Mouse (Mus musculus) gastrocnemius, adult 18-20 months (tissue): Measurements from ENCODE around the gene Ube2l6. TPM values are rescaled to one million over a fixed set of nuclear protein-coding genes. Genes with fewer than 3 reads are reported as not detected.

ENCODE experiments used
- DNase-seq: peaks from one replicate; pipeline ENCODE4 v3.0.0; 2021; ENCODE audit warnings: low spot score
- long read RNA-seq, 2 experiments: library from polyadenylated mRNA; stranded (forward); transcript quantifications; one replicate each; pipeline ENCODE4 v2.0.0; 2021
- total RNA-seq, 2 experiments: library from RNA; stranded (reverse); gene quantifications; 2 replicates each; pipeline ENCODE4 v1.2.3; 2021

The Ube2l6 gene
- total RNA-seq = 1 to 10 TPM; 2.9 to 3.7 TPM
- long read RNA-seq, experiment 1, transcript Ube2l6-201 (4 exons, 1,560 nt) = major isoform, 5 of 5 reads
- long read RNA-seq, experiment 1, partial matches to known transcripts = 0 of 5 reads
- long read RNA-seq, experiment 1, other reads (novel, unspliced or antisense) = 0 of 5 reads
- long read RNA-seq, experiment 2, partial matches to known transcripts = 0 of 4 reads
- long read RNA-seq, experiment 2, other reads (novel, unspliced or antisense) = 0 of 4 reads

DNA sequence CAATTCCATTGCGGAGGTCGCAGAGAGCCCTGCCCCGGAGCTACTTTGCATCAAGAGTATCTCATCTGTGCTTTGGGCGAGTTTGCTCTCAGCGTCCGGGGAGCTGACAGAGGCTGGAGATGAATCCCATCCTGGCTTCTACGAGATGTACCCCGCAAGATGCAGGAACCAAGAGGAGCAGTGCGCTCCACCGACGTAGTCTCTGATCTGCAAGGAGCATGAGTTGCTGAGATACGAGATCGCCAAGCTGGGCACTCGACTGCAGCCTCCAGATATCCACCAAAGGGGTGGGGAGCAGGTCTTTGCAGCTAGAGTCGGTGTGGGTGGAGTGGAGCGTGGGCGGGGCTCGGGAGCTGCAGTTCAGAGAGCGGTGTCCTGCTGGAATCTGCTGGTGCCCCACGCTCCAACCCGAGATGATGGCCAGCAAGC is at the start of gene Ube2l6:
TSS of gene Ube2l6 (plus strand) at position 336 of the 429 bp plus-strand sequence.
- DNase-seq = peak; percentile 46

DNA sequence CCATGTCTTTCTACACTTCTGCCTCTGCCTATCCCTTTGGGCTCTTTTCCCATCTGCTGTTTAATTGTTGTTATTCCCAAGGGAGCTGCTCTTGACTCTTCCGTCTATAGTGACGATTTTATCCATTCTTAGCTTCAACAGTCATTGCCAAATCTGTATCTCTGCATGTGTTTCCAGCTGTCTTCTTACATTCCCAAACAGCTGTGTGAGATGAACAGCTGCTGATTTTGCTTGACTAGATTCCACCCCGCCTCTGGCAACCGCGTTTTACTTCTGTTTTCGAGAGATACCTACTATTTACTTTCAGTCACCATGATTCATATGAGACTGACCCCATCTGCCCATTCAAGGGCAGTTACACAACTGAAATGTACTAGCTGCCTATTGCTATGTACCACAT is 48.5 kb upstream of the Ube2l6 start:
- no peak for DNase-seq

DNA sequence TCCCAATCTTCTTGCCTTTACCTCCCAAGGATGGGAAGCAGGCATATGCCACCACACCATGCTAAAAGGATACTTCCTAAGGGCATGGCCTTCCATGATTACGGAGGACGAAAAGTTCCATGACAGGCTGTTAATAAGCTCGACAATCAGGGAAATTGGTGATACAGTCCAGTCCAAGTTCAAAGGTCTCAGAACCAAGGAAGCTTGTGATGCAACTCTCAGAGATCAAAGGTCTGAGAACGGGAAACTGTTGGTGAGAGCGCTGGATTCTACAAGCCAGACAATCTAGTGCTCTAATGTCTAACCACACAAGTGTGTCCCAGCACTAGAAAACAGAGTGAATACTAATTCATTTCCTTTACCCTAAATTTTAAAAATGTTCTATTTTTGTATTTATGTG is 42.4 kb upstream of the Ube2l6 start:
- no peak for DNase-seq

DNA sequence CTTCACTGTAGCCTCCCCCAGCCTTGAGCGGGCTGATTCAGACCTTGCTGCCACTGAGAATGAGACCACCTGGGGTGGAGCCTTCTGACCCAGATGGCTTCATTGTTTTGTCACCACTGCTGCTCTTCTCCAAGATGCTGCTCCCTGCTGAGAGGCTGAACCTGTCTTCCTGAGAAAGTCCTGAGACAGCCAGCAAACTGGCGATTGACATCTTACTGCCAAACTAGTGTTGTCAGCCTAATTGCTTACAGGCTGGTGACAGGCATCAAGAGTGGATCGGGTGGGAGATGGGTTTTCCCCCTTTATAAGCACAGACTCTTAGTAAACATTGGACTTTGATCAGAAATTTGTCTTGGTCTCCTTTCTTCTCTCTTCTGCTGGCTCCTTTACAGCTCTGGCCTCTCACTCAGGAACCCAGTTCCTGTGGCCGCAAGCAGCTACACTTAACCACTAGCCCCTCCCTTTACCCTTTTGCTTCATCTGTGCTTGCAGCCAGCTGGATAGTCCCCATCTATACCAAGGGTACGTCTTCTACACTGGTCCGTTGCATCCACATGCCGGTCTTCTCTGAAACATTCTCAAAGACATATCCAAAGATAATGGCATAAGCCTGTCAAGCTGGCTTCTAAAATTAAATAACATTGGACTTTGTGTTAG is 41.5 kb upstream of the Ube2l6 start:
- no peak for DNase-seq

DNA sequence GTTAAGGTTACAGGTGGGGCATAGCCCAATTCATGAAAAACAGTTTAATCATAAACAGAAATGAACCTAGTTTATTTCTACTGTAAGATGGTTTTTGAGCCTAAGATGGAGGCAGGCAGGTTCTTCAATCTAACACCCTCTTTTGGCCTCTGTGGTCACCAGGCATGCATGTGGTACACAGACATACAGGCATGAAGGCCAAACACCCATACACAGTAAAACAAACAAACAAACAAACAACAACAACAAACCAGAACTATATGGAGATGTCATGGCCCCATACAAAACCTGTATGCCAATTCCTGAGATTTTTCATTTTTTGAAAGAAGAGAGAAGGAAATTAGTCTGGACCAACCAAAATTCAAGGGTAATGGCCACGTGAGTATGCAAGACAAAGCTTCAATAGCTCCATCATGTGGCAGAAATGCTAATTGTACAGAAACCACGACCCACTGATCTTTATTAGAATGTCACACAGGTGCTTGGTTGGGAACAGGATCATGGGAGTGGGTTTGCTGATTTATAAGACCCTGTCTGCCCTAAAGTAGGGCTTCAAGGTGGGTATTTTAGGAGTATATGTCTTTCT is 40.0 kb upstream of the Ube2l6 start:
- peak; percentile 55 for DNase-seq

DNA sequence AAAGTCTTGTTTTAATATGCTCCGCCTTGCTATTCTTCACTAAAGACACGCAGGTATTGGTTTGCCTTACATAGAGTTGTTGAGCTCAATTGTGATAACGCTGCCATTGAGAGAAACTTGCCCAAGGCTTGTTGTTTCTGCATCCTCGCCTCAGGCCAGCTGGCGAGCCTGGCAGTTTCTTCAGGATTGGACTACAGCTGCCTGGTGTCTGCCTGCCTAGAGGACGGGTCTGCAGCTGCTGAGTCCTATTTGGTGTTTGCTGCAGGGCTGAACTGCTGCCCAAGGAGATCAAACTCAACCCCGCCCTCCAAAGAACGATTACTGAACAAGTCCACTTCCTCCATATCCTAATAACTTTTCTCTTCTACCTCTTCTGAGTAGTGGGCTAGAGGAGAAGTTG is 37.9 kb upstream of the Ube2l6 start:
- DNase-seq = no peak

DNA sequence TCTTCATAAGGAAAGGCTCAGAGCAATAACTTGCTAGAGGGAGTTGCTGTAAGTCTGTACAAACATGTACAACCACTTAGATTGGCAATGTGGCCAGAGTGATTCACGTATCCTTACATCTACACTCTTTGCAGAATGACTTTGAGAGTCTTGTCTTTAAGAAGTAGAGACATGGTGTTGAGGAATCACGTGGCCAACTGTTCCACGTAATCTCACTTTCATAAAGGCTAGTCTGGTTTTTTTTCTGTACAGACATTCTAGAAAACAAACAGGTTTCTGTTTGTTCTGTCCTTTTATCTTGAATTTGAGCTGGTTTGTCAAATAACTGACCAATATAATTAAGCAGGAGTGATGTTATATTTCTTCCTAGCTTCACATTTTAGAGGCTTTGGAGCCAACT is 37.3 kb upstream of the Ube2l6 start:
- DNase-seq = no peak

DNA sequence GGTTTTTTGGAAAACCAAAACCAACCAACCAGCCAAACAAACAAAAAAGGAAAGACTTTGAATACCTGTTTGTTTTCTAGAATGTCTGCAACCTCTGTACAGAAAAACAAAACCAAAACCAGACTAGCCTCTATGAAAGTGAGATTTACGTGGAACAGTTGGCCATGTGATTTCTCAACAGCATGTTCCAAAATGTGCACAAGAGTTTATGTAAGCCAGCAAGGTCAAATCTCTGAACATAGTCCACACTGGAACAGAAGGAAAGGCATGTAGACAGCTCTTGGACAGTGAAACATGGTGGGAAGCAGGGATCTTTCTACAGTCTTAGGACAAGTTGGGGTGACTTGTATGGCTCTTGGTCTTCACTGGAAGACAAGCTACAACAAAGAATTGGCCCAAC is 36.8 kb upstream of the Ube2l6 start:
- no peak for DNase-seq

DNA sequence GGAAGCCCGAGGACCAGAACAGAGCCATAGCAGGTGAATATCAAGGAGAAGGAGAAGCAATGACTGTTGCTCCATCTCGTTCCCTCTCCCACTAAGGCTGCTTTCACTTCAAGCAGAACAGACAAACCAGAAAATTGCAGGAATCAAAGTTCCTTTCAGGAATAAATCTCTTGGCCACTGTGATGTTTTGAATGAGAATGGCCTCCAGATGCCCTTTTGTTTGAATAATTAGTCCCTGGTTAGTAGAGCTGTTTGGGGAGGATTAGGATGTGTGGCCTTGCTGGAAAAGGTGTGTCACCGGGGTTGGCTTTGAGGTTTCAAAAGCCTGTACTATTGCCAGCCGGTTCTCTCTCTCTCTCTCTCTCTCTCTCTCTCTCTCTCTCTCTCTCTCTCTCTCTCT is 36.3 kb upstream of the Ube2l6 start:
- DNase-seq = no peak

DNA sequence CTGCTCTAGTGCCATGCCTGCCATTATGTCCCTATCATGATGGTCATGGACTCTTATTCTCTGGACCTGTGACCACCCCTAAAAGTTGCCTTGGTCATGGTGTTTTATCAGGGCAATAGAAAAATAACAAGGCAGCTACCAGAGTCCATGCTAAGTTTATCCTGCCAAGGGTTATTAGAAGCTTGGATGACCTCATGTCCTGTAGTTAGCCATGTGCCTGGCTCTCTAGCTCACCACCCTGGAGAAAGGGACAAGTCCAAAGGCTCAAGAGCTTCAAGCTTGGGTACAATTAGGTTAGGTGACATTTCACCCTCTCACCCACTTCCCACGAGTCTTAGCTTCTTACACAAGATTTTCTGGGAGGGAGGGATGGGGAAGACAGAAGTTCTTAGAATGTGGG is 35.8 kb upstream of the Ube2l6 start:
- no peak for DNase-seq

DNA sequence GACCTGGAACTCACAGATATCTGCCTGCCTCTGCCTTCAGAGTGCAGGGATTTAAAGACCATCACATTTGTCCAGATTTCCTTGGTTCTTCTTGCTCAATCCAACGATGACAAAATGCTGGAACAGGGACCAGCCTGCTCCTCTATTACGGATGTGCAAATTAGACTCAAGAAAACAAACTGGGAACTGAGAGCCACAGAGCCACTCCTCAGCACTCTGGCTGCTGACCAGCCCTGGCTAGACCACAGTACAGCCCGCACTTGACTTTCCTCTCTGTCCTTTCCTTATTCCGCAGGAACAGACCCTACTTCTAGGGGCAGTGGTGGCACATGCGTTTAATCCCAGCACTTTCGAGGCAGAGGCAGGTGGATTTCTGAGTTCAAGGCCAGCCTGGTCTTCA is 28.1 kb upstream of the Ube2l6 start:
- DNase-seq = peak; percentile 67

DNA sequence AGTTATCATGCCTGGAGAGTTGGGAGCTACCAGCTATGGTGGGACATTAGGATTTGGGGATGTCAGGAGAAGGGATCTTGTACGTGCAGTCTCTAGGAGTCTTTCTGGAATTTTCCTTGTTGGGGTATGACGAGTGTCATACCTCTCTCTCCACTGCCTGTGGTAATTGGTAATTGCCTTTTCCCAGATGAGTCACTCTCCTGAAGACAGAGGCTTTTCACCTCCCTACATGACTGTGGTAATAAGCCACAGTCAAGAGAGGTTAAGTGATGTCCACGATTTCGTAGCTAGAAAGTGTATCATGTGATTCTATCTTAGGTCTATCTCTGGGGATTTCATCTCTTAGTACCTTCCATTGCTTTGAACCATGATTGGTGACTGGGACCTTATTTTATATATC is 26.2 kb upstream of the Ube2l6 start:
- no peak for DNase-seq

DNA sequence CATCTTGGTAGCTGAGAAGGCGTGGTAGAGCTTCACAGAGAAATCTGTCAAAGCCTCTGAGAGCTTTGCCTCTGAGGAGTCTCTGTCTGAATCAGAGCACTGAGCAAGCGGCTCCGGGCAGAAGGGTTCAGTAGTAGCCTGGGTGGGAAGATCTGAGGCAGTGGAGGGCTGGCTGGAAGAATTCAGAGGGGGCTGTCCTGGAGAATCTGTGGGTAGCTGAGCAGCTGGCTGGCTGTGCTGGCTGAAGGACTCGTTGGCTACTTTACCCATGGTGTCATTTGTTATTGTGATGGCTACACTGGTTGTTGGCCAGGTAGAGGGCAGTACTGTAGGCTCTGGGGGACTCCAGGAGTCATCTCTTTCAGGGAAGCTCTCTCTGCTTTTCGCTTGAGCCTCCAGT is 25.4 kb upstream of the Ube2l6 start:
- no peak for DNase-seq

DNA sequence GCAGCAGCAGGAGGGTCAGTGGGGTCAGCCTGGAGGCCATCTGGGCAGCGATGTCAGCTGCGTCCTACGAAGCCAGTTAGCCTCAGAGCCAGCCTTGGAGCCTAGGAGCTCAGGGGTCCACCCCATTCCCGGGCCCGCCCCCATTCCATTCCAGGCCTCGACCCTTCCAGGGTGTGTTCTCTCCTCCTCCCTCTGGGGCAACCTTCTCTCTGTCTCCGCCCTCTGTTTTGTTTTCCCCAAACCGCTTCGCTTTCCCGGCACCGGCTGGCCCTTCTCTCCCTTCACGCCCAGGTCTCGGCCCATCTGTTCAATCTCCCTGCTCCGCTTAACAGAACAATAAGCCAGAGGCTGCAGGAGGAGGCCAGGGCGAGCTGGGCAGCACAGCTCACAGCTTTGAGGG is 23.9 kb upstream of the Ube2l6 start:
- peak; percentile 87 for DNase-seq

DNA sequence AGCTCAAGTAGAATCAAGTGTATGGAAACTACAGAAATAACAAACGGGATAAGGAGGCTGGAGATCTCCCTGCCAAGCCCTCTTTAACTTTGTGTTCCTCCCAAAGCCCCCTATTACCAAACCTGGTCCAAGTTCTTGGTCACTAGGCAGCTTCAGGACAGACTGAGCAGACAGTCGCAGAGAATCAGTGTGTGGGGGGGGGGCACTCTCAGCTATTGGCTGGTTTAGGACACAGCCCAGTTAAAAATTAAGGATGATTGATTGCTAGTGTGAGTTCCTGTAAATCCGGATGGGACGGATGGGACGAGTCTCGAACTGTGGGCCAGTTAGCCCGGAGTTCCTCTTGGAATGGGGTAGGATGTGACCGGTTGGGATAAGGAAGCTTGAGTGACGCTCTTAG is 23.4 kb upstream of the Ube2l6 start, which contains the start of gene Serping1:
TSS of gene Serping1 (minus strand) at position 204 of the 400 bp plus-strand sequence.
- no peak for DNase-seq

DNA sequence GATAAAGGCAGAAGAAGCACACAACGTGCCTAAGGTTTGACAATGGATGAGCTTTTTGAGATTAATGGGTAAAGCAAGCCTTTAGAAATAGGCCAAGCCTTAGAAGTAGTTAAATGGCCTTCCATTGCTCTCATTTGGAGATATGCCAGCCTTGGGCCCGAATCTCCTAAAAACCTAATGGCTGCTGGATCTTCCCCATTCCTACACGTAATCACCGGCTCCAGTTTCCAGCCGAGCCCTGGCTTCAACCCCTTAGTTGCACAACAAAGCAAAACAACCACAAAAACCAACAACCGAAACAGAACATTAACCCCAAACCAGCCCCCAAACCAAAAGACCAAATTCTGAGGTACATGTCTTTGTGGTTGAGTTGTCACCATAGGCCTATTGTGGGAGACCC is 23.0 kb upstream of the Ube2l6 start:
- DNase-seq = peak; percentile 58

DNA sequence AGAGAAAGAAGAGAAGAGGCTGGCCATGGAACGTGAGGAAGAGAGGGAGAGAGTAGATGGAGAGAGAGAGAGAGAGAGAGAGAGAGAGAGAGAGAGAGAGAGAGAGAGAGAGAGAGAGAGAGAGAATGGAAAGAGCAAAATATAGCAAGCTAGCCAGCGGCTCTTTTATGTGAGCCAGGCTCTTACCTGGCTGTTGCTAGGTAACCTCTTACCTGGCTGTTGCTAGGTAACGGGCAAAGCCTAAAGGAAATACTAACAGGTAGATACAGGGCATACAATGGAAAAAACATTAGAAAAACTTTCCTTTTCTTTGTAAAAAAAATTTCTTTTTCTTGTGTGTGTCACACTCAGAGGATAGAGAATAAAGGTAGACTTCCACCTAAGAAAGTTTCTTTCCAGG is 20.9 kb upstream of the Ube2l6 start:
- no peak for DNase-seq

DNA sequence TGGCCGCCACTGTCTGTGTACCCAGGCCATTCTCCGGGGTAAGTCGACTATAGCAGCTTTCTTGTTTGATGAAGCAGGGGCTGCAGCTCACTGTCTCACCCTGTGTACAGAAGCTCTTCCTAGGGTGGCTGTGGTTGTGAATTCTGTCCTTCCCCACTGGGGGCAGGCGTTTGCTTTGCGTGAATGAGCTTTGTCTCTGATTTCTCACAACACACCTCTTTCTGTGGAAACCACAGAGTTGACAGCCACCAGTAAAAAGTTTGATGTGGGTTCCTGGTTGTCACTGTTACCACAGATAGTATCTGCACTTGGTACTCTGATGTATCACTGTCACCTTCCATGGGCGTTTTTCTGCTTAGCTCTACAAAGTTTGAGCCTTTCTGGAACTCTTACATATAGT is 19.4 kb upstream of the Ube2l6 start:
- no peak for DNase-seq

DNA sequence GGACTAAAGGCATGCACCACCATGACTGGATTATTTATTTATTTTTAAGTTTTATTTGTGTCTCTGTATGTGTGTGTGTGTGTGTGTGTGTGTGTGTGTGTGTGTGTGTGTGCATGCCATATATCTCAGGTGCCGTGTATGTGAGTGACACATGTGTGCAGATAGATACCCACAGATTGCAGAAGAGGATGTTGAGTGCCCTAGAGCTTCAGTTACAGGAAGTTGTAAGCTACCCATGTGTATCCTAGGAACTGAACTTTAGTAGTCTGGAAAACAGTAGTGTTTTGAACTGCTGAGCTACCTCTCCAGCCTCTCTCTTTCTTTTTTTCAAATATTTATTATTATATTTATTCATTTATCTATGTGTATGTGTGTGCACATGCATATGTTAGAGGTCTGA is 15.3 kb upstream of the Ube2l6 start:
- DNase-seq = no peak

DNA sequence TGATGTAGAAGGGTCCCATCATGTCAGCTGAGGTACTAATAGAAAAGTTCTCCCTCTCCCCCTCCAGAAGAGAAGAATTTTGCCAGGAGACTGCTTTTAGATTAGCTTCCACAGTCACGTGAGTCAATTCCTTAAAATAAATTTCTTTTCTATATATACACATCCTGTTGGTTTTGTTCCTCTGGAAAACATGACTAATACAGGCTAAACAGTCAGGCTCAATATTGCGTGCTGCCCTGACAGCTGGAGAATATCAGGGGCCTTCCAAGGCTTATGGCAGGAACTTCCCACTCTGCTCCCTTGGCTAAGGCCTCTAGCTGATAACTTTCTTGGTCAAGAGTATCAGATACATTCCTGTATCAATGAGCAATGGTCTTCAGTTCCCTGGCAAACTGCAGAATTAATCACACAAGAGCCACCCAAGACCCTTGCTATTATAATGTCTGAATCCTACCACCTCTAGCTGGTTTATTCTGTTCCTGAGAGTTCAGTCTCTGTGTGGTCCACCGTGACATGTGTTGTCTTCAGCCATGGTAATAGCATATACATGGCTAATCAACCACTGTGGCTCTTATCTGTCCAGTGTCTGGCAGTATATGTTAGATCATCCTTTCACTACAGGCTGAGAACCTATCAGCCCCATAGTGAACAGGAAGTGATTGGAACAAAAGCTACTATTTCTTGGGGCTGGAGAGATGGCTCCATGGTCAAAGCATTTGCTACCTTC is 14.6 kb upstream of the Ube2l6 start:
- no peak for DNase-seq

DNA sequence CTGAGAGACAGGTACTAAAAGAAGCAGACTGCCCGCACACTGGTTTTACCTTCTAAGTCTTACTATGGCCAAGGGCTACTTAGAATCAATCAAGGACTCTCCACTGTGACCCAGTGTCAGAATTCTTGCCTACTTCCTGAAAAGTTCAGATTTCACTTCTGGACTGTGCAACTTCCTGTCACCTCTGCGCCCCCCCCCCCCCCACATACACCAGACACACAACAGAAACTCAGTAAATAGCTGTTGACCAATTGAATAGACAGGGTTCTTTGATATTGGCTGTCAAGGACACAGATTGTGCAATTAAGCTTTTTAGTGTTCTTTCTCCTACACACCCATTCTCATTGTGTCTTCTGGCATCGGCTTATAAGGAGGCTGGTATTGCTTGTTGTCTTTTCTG is 10.3 kb upstream of the Ube2l6 start:
- no peak for DNase-seq

DNA sequence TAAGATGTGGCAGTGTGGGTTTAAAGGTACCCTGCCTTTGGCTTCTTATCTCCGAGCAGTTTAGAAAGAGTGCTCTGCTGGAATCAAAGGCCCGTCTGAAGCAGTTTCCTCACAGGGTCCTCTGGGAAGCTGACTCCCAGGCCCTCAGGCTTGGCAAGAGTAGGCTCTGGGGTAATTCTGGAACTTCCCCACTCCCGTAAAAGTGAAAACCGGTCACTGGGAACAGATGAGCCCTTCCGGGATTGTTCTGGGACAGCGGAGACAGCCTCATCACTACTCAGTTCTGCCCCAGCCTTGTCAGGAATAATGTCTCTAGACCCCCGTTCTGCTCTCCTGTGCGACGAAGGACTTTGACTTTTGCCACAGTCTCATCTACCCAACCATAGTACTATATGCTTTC is 8.2 kb upstream of the Ube2l6 start:
- DNase-seq = no peak
